ENCODE assay signal across 9 mouse cellular contexts in the genomic region with DNA sequence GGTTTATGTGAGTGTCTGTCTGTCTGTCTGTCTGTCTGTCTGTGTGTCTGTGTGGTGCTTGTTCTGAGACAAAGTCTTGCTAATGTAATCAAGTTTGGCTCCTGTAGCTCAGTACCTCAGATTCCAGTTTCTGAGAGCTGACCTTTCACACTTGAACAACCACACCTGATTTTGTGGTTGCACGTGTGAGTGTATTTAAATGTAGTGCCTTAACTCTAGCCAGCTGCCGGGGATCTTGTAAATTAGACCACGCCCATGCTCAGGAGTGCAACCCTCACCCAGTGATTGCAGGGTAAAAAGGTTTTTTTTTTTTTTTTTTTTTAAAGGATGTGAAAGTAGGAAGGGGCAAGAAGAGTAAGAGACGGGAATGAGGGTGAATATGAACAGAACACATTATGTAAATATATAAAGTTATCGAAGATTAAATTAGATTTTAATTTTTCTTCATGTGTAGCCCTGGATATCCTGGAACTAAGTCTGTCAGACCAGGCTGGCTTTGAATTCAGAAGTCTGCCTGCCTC. TPM values are rescaled to one million over a fixed set of nuclear protein-coding genes. Genes with fewer than 3 reads are reported as not detected.
A peak's percentile ranks its signal among the peaks of the same experiment; 100 is the strongest.
DNase-seq lines count a peak whose midpoint lies in the region; ATAC-seq and TF ChIP-seq lines count a peak whose summit lies in the region.
"Had no signal": no experiment of that assay in that cellular context is flagged by ENCODE, and none has a peak within 500 bp of the region (broad histone marks: within the 10 kb centered on the region; RNA-seq: fewer than 3 reads in every experiment).

No protein-coding gene starts in this region.

- TF ChIP-seq EP300 in ES-Bruce4 (IDR thresholded peaks at IDR 0.05; ENCODE audit: insufficient read depth, low read depth, low read length): no peak

- DNase-seq in CD4-positive, CD25-positive, alpha-beta regulatory T cell, adult 2 months (ENCODE audit: low read depth, low spot score): peak; percentile 72
- peak; percentile 15 for DNase-seq in kidney, postnatal 14 days
- peak; percentile 87 for DNase-seq in splenic B cell, adult 2 months (ENCODE audit: low read depth, low spot score)
- DNase-seq in adrenal gland, postnatal 10 days: no peak
- no peak for DNase-seq in adrenal gland, adult 18-20 months (ENCODE audit: low spot score in 2 of 2)
- DNase-seq: left cerebral cortex, postnatal 4 days; liver, postnatal 0 days had no signal

- TF ChIP-seq CTCF in ES-Bruce4 (IDR thresholded peaks at IDR 0.05; ENCODE audit: low read depth, low read length): no peak

- H3K36me3 ChIP-seq in ES-Bruce4 (ENCODE audit: control insufficient read depth, insufficient read depth, low read length, poor library complexity, severe bottlenecking): no peaks in the 10 kb centered on the region
- H3K36me3 ChIP-seq in splenic B cell, adult 2 months (ENCODE audit: control insufficient read depth, insufficient read depth, low read length, poor library complexity, severe bottlenecking): no peaks in the 10 kb centered on the region

- no peak overlapping the region for H3K4me3 ChIP-seq in ES-Bruce4 (ENCODE audit: low read depth, low read length)

- no peak for TF ChIP-seq POLR2A in ES-Bruce4 (IDR thresholded peaks at IDR 0.05; ENCODE audit: insufficient read depth, low read length)

- no peaks in the 10 kb centered on the region for H3K4me1 ChIP-seq in ES-Bruce4 (ENCODE audit: control insufficient read depth, insufficient read depth, low read length)

- H3K9ac ChIP-seq in ES-Bruce4 (ENCODE audit: low read depth, poor library complexity, severe bottlenecking): no peak overlapping the region
- H3K9ac ChIP-seq: liver, postnatal 0 days had no signal

- H3K9me3 ChIP-seq in ES-Bruce4 (replicated peaks; ENCODE audit: control insufficient read depth, insufficient read depth, low read length, poor library complexity, severe bottlenecking): no peaks in the 10 kb centered on the region

- ATAC-seq in cerebellum, adult (ENCODE audit: insufficient number of reproducible peaks, low FRiP score, low TSS enrichment): no peak
- ATAC-seq: liver, postnatal 0 days had no signal

- H3K27ac ChIP-seq in ES-Bruce4 (ENCODE audit: insufficient read depth, low read length): peak overlapping the region; percentile 80

- no peaks in the 10 kb centered on the region for H3K27me3 ChIP-seq in ES-Bruce4 (ENCODE audit: control insufficient read depth, insufficient read depth, low read length, poor library complexity, severe bottlenecking)
- H3K27me3 ChIP-seq in splenic B cell, adult 2 months (ENCODE audit: control insufficient read depth, insufficient read depth, low read length, poor library complexity, severe bottlenecking): no peaks in the 10 kb centered on the region

RNA-seq across cellular contexts. Expression of a gene that starts 4.3 kb away (rescaled TPM):
- 107 and 113 TPM in 2 replicates for polyA plus RNA-seq in ES-Bruce4 (2011; ENCODE audit: insufficient read depth, insufficient read length, low read depth, missing spikeins)
- total RNA-seq in adrenal gland, postnatal 10 days (2021): 10 to 100 TPM; 32.9 to 43.5 TPM
- total RNA-seq in adrenal gland, adult 18-20 months (2021): 10 to 100 TPM; 38.9 to 51.1 TPM

RNA-seq across cellular contexts. Expression of a gene that starts 19.7 kb away (rescaled TPM):
- polyA plus RNA-seq in ES-Bruce4 (2011; ENCODE audit: insufficient read depth, insufficient read length, low read depth, missing spikeins): 5.2 and 5.7 TPM in 2 replicates
- 1 to 10 TPM; 1.7 to 3.3 TPM for total RNA-seq in adrenal gland, postnatal 10 days (2021)
- 1 to 10 TPM in 1 of 2 experiments, under 1 TPM in 1; 0.83 to 2.7 TPM for total RNA-seq in adrenal gland, adult 18-20 months (2021)

RNA-seq across cellular contexts. Expression of a gene that starts 47.2 kb away (rescaled TPM):
- 57.2 and 58.6 TPM in 2 replicates for polyA plus RNA-seq in ES-Bruce4 (2011; ENCODE audit: insufficient read depth, insufficient read length, low read depth, missing spikeins)
- 10 to 100 TPM in 1 of 2 experiments, 1 to 10 TPM in 1; 9.4 to 11.9 TPM for total RNA-seq in adrenal gland, postnatal 10 days (2021)
- total RNA-seq in adrenal gland, adult 18-20 months (2021): under 1 TPM; 0.70 to 0.83 TPM

Comparison
In these comparisons a context has a peak if more than half of its experiments do, and no peak if none do; other contexts are left out.
1. RNA of a gene that starts 47.2 kb away (total RNA-seq): 9.4 to 11.9 TPM in adrenal gland, postnatal 10 days; 0.70 to 0.83 TPM in adrenal gland, adult 18-20 months; every median in the first group is over 4 times any median in the second.
2. DNase-seq: peak in CD4-positive, CD25-positive, alpha-beta regulatory T cell, adult 2 months (single experiment), kidney, postnatal 14 days (single experiment) and splenic B cell, adult 2 months (single experiment); none in adrenal gland, postnatal 10 days (single experiment) and adrenal gland, adult 18-20 months (0 of 2).